Mouse (Mus musculus) kidney, postnatal 0 days (tissue): ENCODE measurements around the gene Plekhd1. TPM values are rescaled to one million over a fixed set of nuclear protein-coding genes. Genes with fewer than 3 reads are reported as not detected.

ENCODE experiments used
- ATAC-seq: fragments of 200-750 bp; cut with Nextera tagmentation; replicated peaks from 2 replicates; pipeline ENCODE4 v1.8.0; 2017; ENCODE audit warnings: low read depth, moderate number of reproducible peaks, moderate TSS enrichment, moderate library complexity; ENCODE audit not compliant: low FRiP score
- DNase-seq: peaks from one replicate; pipeline ENCODE4 v3.0.0-alpha.2; 2016; ENCODE audit warnings: low spot score
- H3K27ac ChIP-seq: fragments of 300-500 bp; sonication (generic); 2 replicates; pipeline ENCODE4 v1.5.1; 2014; ENCODE audit warnings: mild to moderate bottlenecking
- H3K27me3 ChIP-seq: fragments of 300-500 bp; sonication (generic); 2 replicates; pipeline ENCODE4 v1.6.1; 2014; ENCODE audit warnings: low read length, mixed read lengths; ENCODE audit not compliant: insufficient read depth
- H3K36me3 ChIP-seq: fragments of 300-500 bp; sonication (generic); 2 replicates; pipeline ENCODE4 v1.6.1; 2014; ENCODE audit warnings: low read length, mixed read lengths; ENCODE audit not compliant: insufficient read depth
- H3K4me1 ChIP-seq: fragments of 300-500 bp; sonication (generic); replicated peaks from 2 replicates; pipeline ENCODE4 v1.6.1; 2014; ENCODE audit warnings: antibody characterized with exemption, low read length, mixed read lengths; ENCODE audit not compliant: insufficient read depth
- H3K4me2 ChIP-seq: fragments of 300-500 bp; sonication (generic); 2 replicates; pipeline ENCODE4 v1.6.1; 2014; ENCODE audit warnings: mild to moderate bottlenecking, low read length, moderate library complexity, mixed read lengths
- H3K4me3 ChIP-seq: fragments of 300-500 bp; sonication (generic); replicated peaks from 2 replicates; pipeline ENCODE4 v1.5.1; 2014; ENCODE audit warnings: low read depth, low read length
- H3K9ac ChIP-seq: fragments of 300-500 bp; sonication (generic); 2 replicates; pipeline ENCODE4 v1.6.1; 2014; ENCODE audit warnings: low read depth, low read length
- H3K9me3 ChIP-seq: fragments of 300-500 bp; sonication (generic); replicated peaks from 2 replicates; pipeline ENCODE4 v1.6.1; 2016; ENCODE audit warnings: low read length, inconsistent platforms, mixed read lengths
- CTCF ChIP-seq: IDR thresholded peaks from 2 replicates; pipeline ENCODE4 v1.5.1; 2016; ENCODE audit warnings: antibody characterized with exemption, low read depth, mild to moderate bottlenecking, moderate library complexity
- WGBS: fragments of 180-500 bp; shearing (Covaris S2); extraction: QIAGEN DNeasy Blood & Tissue Kit; methylation state at CpG from one replicate; pipeline ENCODE4 v1.1.7; 2014; 5-methylcytosine and 5-hydroxymethylcytosine counted together
- polyA plus RNA-seq: library from polyadenylated mRNA; unstranded; fragments of >200 nt; fragmentation: Nextera tagmentation; extraction: Ambion mirVana; gene quantifications from 2 replicates; pipeline ENCODE4 v1.2.1, GENCODE M21; 2015

The Plekhd1 gene
- polyA plus RNA-seq, 1 experiment from 2014 or later = 3.5 TPM

- WGBS = 19% methylated on average over 1 of the region's 1 CpGs
- no peak for TF ChIP-seq CTCF
- no peaks in the 10 kb centered on the region for H3K27me3 ChIP-seq
- DNase-seq (no peak), ATAC-seq (no peak)
- H3K4me1 ChIP-seq = no peaks in the 10 kb centered on the region
- no peaks in the 10 kb centered on the region for H3K36me3 ChIP-seq
- H3K27ac ChIP-seq = no peak overlapping the region
- no peak overlapping the region for H3K4me3 ChIP-seq
- no peak overlapping the region for H3K9ac ChIP-seq
- no peaks in the 10 kb centered on the region for H3K9me3 ChIP-seq
- H3K4me2 ChIP-seq = no peak overlapping the region
Observed at GRCm38 (mm10) chr12:80728207-80728606, 35.8 kb downstream of the Plekhd1 start.

DNA sequence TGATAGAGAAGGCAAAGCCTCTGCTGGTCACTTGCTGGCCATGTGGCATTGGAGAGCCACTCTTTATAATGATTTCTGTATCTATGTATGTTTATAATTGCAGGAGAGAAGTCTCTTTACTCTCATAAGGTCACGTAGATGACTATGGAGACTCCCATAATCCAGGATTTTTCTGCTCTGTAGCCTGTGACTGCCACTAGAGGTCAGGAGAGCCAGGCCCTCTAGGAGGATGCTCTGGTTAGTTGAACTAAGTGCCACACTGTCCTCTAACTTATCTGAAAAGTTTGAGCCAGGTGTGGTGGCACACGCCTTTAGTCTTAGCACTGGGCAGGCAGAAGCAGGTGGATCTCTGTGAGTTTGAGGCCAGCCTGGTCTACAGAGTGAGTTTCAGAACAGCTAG is 36.4 kb downstream of the Plekhd1 start:
- H3K36me3 ChIP-seq = no peaks in the 10 kb centered on the region
- 60% methylated on average over 2 of the region's 2 CpGs for WGBS
- no peak overlapping the region for H3K9ac ChIP-seq
- no peaks in the 10 kb centered on the region for H3K4me1 ChIP-seq
- no peaks in the 10 kb centered on the region for H3K9me3 ChIP-seq
- no peak overlapping the region for H3K27ac ChIP-seq
- DNase-seq (peak; percentile 14), ATAC-seq (no peak)
- TF ChIP-seq CTCF = peak; percentile 60
- H3K4me3 ChIP-seq = no peak overlapping the region
- no peaks in the 10 kb centered on the region for H3K27me3 ChIP-seq
- no peak overlapping the region for H3K4me2 ChIP-seq

GRCm38 (mm10) chr12:80729758-80730530 is 37.6 kb downstream of the Plekhd1 start:
- H3K9ac ChIP-seq = no peak overlapping the region
- H3K27ac ChIP-seq = no peak overlapping the region
- ATAC-seq (no peak), DNase-seq (no peak)
- no peaks in the 10 kb centered on the region for H3K9me3 ChIP-seq
- no peaks in the 10 kb centered on the region for H3K27me3 ChIP-seq
- 79% methylated on average over 12 of the region's 12 CpGs for WGBS
- H3K4me2 ChIP-seq = no peak overlapping the region
- no peak for TF ChIP-seq CTCF
- no peaks in the 10 kb centered on the region for H3K36me3 ChIP-seq
- no peaks in the 10 kb centered on the region for H3K4me1 ChIP-seq
- H3K4me3 ChIP-seq = no peak overlapping the region

DNA sequence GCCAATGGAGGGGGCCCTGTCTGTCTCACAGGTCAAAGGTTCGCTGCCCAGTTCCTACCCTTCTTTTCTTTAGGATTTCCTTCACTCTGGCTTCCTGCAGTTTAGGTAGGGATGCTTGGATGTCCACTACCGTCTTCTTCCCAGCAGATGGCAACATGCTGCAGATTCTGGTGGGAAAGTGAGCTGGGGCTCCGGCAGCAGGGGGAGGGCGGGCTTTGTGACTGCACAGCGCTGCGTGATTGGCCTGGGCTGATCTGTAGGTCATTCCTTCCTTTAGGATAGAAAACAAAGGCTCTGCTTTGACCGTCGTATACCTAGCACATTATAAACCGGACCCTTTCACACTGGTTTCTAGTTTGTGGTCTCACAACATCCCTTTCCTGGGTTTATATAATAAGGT is 38.2 kb downstream of the Plekhd1 start:
- Histone ChIP-seq H3K9me3 (no peaks in the 10 kb centered on the region), H3K9ac (no peak overlapping the region), H3K27ac (no peak overlapping the region), H3K27me3 (no peaks in the 10 kb centered on the region), H3K36me3 (no peaks in the 10 kb centered on the region), H3K4me3 (no peak overlapping the region), H3K4me2 (no peak overlapping the region), H3K4me1 (no peaks in the 10 kb centered on the region)
- peak; percentile 93 for DNase-seq
- TF ChIP-seq CTCF = peak; percentile 82
- WGBS = 4% methylated on average over 9 of the region's 9 CpGs
- ATAC-seq = no peak; the same call in 1 of the 2 replicates

DNA sequence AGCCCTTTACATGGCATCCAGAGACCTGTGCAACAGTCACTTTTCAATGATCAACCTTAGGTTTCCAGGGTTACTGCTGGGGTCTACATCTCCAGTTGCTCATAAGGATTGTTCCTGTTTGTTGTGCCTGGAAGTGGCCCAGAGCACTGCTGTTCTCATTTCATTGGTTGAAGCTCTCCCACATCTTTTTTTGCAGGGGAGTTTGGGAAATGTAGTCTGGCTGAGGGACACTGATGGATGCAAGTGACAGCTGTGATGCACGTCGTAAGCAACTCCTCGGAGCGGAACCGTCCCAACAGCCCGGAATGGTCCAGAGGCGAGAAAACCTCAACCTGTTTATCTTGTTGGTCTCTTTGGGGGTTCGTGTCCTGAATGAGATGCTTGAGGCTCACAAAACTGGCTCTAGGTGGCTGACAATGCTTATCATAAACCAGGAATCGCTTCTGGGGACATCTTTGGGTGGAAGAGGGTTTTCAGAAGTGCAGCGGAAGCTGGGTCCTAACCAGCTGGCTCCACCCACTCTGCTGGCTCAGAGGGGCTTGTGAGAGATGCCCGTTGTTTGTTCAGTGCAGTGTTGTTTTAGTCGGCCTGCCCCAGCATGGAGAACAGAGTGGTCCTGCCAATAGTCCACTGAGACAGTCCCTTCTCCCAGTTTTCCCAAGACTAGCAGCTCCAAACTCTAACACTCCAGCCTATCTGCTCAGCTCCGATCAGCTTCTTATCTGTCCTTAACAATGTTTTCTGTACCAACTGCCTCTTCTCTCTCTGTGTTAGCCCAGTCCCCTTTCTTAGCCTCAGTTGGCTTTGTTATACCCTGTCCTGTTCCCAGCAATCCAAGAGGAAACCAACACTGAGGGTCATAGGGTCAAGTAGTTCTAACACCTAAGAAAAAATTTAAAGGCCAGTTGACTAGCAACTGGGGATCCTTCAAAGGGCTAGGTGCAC is 42.4 kb downstream of the Plekhd1 start:
- Histone ChIP-seq H3K4me1 (no peaks in the 10 kb centered on the region), H3K4me3 (no peak overlapping the region), H3K27me3 (no peaks in the 10 kb centered on the region), H3K4me2 (no peak overlapping the region), H3K36me3 (no peaks in the 10 kb centered on the region), H3K27ac (no peak overlapping the region), H3K9ac (no peak overlapping the region), H3K9me3 (no peaks in the 10 kb centered on the region)
- TF ChIP-seq CTCF = no peak
- 46% methylated on average over 13 of the region's 13 CpGs for WGBS
- DNase-seq (no peak), ATAC-seq (no peak)

- no peaks in the 10 kb centered on the region for H3K9me3 ChIP-seq
- no peaks in the 10 kb centered on the region for H3K4me1 ChIP-seq
- no peaks in the 10 kb centered on the region for H3K36me3 ChIP-seq
- H3K4me3 ChIP-seq = no peak overlapping the region
- no peak overlapping the region for H3K4me2 ChIP-seq
- WGBS = 32% methylated on average over 13 of the region's 13 CpGs
- no peaks in the 10 kb centered on the region for H3K27me3 ChIP-seq
- H3K27ac ChIP-seq = no peak overlapping the region
- no peak overlapping the region for H3K9ac ChIP-seq
- TF ChIP-seq CTCF = no peak
- DNase-seq (peak; percentile 39), ATAC-seq (no peak)
Observed at GRCm38 (mm10) chr12:80736464-80737282, 44.3 kb downstream of the Plekhd1 start.
